In genomic region chr19:37656441-37656840, GRCm38 (mm10) we compare ENCODE assay signal across 22 mouse cellular contexts. TPM values are rescaled to one million over a fixed set of nuclear protein-coding genes. Genes with fewer than 3 reads are reported as not detected.
DNase-seq lines count a peak whose midpoint lies in the region; ATAC-seq lines count a peak whose summit lies in the region.
"Had no signal": no experiment of that assay in that cellular context is flagged by ENCODE, and none has a peak within 500 bp of the region (broad histone marks: within the 10 kb centered on the region; RNA-seq: fewer than 3 reads in every experiment).

No protein-coding gene starts in this region.

- no peaks in the 10 kb centered on the region for H3K36me3 ChIP-seq in kidney, embryonic 15.5 days
- no peaks in the 10 kb centered on the region for H3K36me3 ChIP-seq in embryonic facial prominence, embryonic 10.5 days (replicated peaks)
- H3K36me3 ChIP-seq: heart, embryonic 12.5 days had no signal

- no peaks in the 10 kb centered on the region for H3K4me1 ChIP-seq in kidney, embryonic 15.5 days
- peaks cover 24% of the 10 kb centered on the region for H3K4me1 ChIP-seq in embryonic facial prominence, embryonic 10.5 days

- H3K27ac ChIP-seq in kidney, embryonic 15.5 days: no peak overlapping the region
- no peak overlapping the region for H3K27ac ChIP-seq in embryonic facial prominence, embryonic 10.5 days (replicated peaks)

- H3K9me3 ChIP-seq in kidney, embryonic 15.5 days (replicated peaks): no peaks in the 10 kb centered on the region
- no peaks in the 10 kb centered on the region for H3K9me3 ChIP-seq in embryonic facial prominence, embryonic 10.5 days
- H3K9me3 ChIP-seq: heart, embryonic 12.5 days had no signal

- H3K4me3 ChIP-seq in kidney, embryonic 15.5 days (replicated peaks): no peak overlapping the region
- H3K4me3 ChIP-seq in embryonic facial prominence, embryonic 10.5 days: no peak overlapping the region; the same call in 1 of the 2 replicates
- H3K4me3 ChIP-seq: erythroblast, embryonic 14.5 days; heart, embryonic 12.5 days had no signal

- H3K27me3 ChIP-seq in kidney, embryonic 15.5 days: no peaks in the 10 kb centered on the region
- peaks cover 38% of the 10 kb centered on the region for H3K27me3 ChIP-seq in embryonic facial prominence, embryonic 10.5 days (replicated peaks; ENCODE audit: low read depth, poor library complexity, severe bottlenecking)
- H3K27me3 ChIP-seq: heart, embryonic 12.5 days had no signal

- intact Hi-C loops in left cerebral cortex, postnatal 10 days (cut with DNase I): no loop called here

- H3K4me2 ChIP-seq in kidney, embryonic 15.5 days: no peak overlapping the region
- H3K4me2 ChIP-seq: heart, embryonic 12.5 days; liver, embryonic 11.5 days had no signal

- peak; percentile 51 for DNase-seq in kidney, adult 18-20 months
- peak; percentile 69 for DNase-seq in embryo, embryonic 10.5 days (ENCODE audit: low spot score)
- peak; percentile 52 for DNase-seq in embryonic facial prominence, embryonic 10.5 days (ENCODE audit: low spot score)
- peak; percentile 30 for DNase-seq in mesoderm, embryonic 11.5 days (ENCODE audit: low read depth, low spot score)
- DNase-seq in urinary bladder, adult 18-20 months (ENCODE audit: low spot score in 2 of 2): no peak
- no peak for DNase-seq in left cerebral cortex, postnatal 10 days (ENCODE audit: extremely low spot score in 1 of 2, low spot score in 2 of 2)
- DNase-seq: adrenal gland, adult 8-10 months; cerebellum, adult 2 months; gastrocnemius, postnatal 25 days; heart, postnatal 4 days; right cerebral cortex, postnatal 4 days had no signal

- WGBS in kidney, embryonic 15.5 days: 13% methylated on average over 9 of the region's 9 CpGs
- 1% methylated on average over 9 of the region's 9 CpGs for WGBS in embryonic facial prominence, embryonic 10.5 days

- no peak for ATAC-seq in kidney, embryonic 15.5 days (replicated peaks; ENCODE audit: low FRiP score)
- ATAC-seq: CD4-positive, CD25-positive, alpha-beta regulatory T cell, adult 4 months had no signal

- no peak overlapping the region for H3K9ac ChIP-seq in kidney, embryonic 15.5 days
- H3K9ac ChIP-seq: heart, embryonic 12.5 days had no signal

RNA-seq across cellular contexts. Expression of gene Cyp26c1, which starts 28.9 kb away (rescaled TPM):
- not detected in 2 replicates for polyA plus RNA-seq in kidney, embryonic 15.5 days (2015; fragmentation: Nextera tagmentation; extraction: Ambion mirVana)
- polyA plus RNA-seq in embryonic facial prominence, embryonic 10.5 days (2016; fragmentation: Nextera tagmentation; extraction: Ambion mirVana): 4.3 and 5.9 TPM in 2 replicates
- under 1 TPM in 1 of 2 experiments, not detected in 1; 0.20 TPM for total RNA-seq in left cerebral cortex, postnatal 10 days (2021)
- total RNA-seq: heart, postnatal 4 days; left cerebral cortex, postnatal 36 days; megakaryocyte, adult 5-6 weeks had no signal
- polyA plus RNA-seq: CD4-positive, CD25-positive, alpha-beta regulatory T cell, adult 4 months; cerebellum, adult 2 months; cortical plate, adult 2 months; erythroblast, embryonic 14.5 days; heart, embryonic 12.5 days; intestine, embryonic 14.5 days; lung, embryonic 16.5 days had no signal

RNA-seq across cellular contexts. Expression of gene Cyp26a1, which starts 41.2 kb away (rescaled TPM):
- polyA plus RNA-seq in kidney, embryonic 15.5 days (2015; fragmentation: Nextera tagmentation; extraction: Ambion mirVana): 2.2 and 3.2 TPM in 2 replicates
- 28.2 and 29.0 TPM in 2 replicates for polyA plus RNA-seq in embryonic facial prominence, embryonic 10.5 days (2016; fragmentation: Nextera tagmentation; extraction: Ambion mirVana)
- under 1 TPM in 1 of 2 experiments, not detected in 1; 0.34 TPM for total RNA-seq in left cerebral cortex, postnatal 10 days (2021)
- total RNA-seq: adrenal gland, adult 8-10 months; left cerebral cortex, postnatal 36 days; MEL had no signal
- polyA plus RNA-seq: CD4-positive, CD25-positive, alpha-beta regulatory T cell, adult 4 months; cerebellum, adult 2 months; erythroblast, embryonic 14.5 days had no signal

Comparison
In these comparisons a context has a peak if more than half of its experiments do, and no peak if none do; other contexts are left out.
1. DNase-seq: peak in kidney, adult 18-20 months (single experiment), embryo, embryonic 10.5 days (single experiment), embryonic facial prominence, embryonic 10.5 days (single experiment) and mesoderm, embryonic 11.5 days (single experiment); none in urinary bladder, adult 18-20 months (0 of 2) and left cerebral cortex, postnatal 10 days (0 of 2).